Mouse (Mus musculus) right cerebral cortex, postnatal 25 days (tissue): Measurements from ENCODE around the gene Rhox7a.
"Not testable (repeated sequence)": the region's sequence is repeated elsewhere in the genome, so short reads cannot be mapped to it uniquely, and the experiment has no call there.

Experiments used
- DNase-seq: peaks from one replicate; pipeline ENCODE4 v3.0.0; 2022

Rhox7a gene

GRCm38 (mm10) chrX:37831386-37831785, at the start of gene Rhox7a:
Rhox7a (plus strand) TSS chrX:37831686.
- not testable (repeated sequence) for DNase-seq

GRCm38 (mm10) chrX:37807286-37808080, 24.0 kb upstream of the Rhox7a start:
- DNase-seq, result no peak

GRCm38 (mm10) chrX:37809396-37809795, 22.1 kb upstream of the Rhox7a start:
- DNase-seq, result no peak

GRCm38 (mm10) chrX:37811179-37811578, 20.3 kb upstream of the Rhox7a start:
- no peak for DNase-seq

- no peak for DNase-seq
Measured at GRCm38 (mm10) chrX:37815665-37816064, 15.8 kb upstream of the Rhox7a start.

- DNase-seq, result not testable (repeated sequence)
Measured at GRCm38 (mm10) chrX:37826610-37827009, 4.9 kb upstream of the Rhox7a start, which contains the start of gene Rhox6. Rhox6 (plus strand) TSS chrX:37826910.

- DNase-seq, result no peak
Measured at GRCm38 (mm10) chrX:37871641-37872040, 40.2 kb downstream of the Rhox7a start.

- DNase-seq, result no peak
Measured at GRCm38 (mm10) chrX:37878844-37879243, 47.4 kb downstream of the Rhox7a start, which contains the start of gene Rhox8. Rhox8 (minus strand) TSS chrX:37878944.
